Mouse (Mus musculus) hindbrain, embryonic 15.5 days (tissue): ENCODE results near the gene Satl1. TPM values are rescaled to one million over a fixed set of nuclear protein-coding genes. Genes with fewer than 3 reads are reported as not detected.

Experiments used
- polyA plus RNA-seq: library from polyadenylated mRNA; unstranded; fragments of >200 nt; fragmentation: Nextera tagmentation; extraction: Ambion mirVana; gene quantifications from 2 replicates; pipeline ENCODE4 v1.2.1, GENCODE M21; 2015

Gene Satl1
- polyA plus RNA-seq, 1 experiment from 2014 or later = not detected

Other genes with a start within 250 kb of the Satl1 start
- gene 4933403O08Rik, start 167.7 kb downstream of the Satl1 start, polyA plus RNA-seq = not detected in 2 replicates
- 18.3 and 23.5 TPM in 2 replicates for gene Apool, start 95.4 kb downstream of the Satl1 start, polyA plus RNA-seq
- gene 2010106E10Rik, start 88.5 kb upstream of the Satl1 start, polyA plus RNA-seq = not detected in 2 replicates
- 32.6 and 32.9 TPM in 2 replicates for gene Zfp711, start 193.7 kb upstream of the Satl1 start, polyA plus RNA-seq